Mouse (Mus musculus) layer of hippocampus, adult 8-10 months (tissue): ENCODE measurements at regions not wholly inside any gene's neighbourhood (a gene's known extent, or its start where the extent isn't known, plus 50 kb on each side); places are given as distances from the start of the nearest gene placed in this dataset.

Experiments used
- DNase-seq, 2 experiments: peaks; one replicate each; pipeline ENCODE4 v3.0.0; 2022; ENCODE audit warnings: low spot score in 2 of 2

DNA sequence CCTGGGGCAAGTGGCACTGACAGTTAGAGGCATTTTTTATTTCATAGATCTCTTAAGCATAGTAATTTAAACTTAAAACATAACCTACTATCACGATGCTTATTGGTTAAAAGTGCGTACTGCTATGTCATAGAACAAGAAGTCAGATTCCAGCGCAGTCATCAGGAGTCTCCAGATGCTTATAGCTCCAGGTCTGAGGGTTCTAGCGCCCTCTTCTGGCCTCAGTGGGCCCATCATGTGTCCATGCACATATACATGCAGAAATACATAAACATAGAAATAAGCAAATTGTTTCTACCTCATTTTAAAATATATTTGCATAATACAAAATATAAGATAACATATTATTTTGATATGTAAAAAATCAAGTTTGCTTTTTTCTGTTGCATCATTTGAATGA, 1002.8 kb upstream of the Adgrl2 start:
- DNase-seq: no peak

DNA sequence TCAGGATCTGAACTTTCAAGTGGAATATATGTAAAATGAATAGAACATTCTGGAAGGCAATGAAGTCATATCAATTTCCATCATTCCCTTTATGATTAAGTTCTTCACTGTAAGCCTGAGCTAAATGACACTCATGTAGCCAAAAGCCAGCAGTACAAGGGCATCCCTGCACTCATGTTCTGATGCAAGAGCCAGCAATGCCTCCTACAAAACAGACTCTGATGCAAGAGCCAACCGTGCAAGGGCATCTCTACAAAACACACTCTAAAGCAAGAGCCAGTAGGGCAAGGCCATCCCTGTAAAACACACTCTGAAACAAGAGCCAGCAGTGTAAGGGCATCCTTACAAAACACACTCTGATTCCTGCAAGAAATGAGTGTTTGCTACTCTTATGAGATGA, 997.4 kb upstream of the Adgrl2 start:
- DNase-seq: no peak

DNA sequence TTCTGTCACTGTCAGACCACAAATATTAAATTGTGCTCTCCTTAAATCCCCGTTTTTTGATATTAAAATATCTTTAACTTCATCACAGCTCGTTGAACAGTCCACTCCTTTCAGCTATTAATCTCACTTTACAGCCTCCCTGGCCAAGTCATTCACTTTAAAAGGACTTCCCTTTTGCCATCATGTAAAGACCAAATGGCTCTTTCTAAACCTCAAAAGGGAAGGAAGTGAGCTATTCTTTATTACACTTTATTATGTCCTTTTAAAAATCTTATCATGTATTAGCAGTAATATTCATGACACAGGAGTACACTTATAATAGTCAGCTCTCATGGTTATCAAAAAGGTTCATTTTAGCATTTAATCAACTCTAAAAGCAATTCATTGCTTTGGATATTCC, 966.6 kb upstream of the Adgrl2 start:
- no peak for DNase-seq

DNA sequence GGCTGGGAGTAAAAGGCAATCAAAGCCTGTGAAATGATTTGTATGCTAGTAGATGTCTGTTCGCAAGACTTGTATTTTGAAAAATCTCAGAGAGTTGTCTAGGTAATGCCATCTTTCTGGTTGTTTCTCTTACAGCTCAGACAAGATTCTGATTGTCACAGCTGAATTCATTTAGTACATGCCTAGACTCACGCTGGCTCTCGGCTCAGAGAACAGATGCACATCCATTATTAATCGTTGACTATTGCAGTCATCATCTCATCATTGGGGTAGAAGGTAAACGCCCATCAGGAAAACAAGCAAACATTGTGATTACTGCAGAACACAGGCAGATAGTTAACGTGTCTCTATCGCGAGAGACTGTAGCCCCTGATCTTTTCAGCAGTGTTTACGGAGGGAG, 945.8 kb upstream of the Adgrl2 start:
- no peak for DNase-seq

DNA sequence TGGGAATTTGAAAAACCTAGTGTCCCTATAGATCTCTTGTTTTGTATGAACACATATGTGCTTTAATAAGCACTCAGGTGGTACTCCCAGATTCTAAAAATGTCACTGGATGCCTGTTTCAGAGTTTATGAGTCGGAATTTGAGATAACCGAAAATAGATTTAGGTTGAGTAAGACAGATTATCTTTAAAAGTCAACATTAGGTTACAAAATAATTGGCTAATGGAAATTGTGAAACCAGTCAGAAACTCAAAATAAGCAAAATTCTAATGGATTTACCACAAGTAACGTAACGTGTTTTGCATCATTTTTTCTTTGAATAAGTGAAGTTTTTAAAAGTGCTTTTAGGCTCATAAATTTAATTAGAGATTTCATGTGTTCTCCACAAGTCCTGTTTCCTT, 944.5 kb upstream of the Adgrl2 start:
- DNase-seq: no peak

DNA sequence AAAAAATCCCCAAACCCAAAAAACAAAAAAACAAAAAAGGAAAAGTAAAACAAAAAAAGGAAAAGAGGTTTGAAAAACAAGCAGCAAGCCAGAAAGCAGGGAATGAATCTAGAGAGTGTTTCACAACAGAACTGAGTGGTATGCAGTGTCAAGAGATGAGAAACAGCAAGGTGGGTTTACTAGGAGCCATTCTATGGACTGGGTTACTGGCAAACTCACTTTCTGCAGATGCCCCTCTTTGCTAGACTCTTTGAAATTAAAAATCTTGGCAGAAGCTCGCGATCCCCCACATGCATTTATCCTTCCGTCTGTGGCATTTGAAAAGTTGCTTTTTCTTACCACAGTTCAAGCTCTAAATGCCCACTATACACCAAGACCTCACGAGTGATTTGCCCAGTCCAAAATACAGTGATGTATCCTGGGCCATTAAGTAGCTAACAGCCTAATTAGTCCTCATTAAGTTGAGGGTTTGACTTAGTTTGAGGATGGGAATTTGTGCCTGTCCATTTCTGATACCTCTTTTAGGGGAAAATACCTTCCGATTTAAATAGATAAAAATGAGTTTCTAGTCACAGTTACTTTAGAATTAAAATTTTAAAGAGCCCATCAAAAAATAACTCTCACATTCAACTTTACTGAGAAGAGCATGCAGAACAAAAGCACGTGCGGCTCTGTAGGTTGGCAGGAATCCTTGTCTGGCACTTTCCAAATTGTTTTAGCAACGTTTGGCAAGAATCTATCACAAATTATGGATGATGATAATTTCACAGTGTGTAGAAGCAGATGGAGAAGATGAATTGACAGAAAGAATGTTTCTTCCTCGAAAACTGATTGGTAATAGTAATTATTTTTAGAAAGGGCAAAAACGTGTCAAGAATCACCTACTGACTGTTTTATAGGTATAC, 938.4 kb upstream of the Adgrl2 start:
- peak; percentile 12 to 17 for DNase-seq

DNA sequence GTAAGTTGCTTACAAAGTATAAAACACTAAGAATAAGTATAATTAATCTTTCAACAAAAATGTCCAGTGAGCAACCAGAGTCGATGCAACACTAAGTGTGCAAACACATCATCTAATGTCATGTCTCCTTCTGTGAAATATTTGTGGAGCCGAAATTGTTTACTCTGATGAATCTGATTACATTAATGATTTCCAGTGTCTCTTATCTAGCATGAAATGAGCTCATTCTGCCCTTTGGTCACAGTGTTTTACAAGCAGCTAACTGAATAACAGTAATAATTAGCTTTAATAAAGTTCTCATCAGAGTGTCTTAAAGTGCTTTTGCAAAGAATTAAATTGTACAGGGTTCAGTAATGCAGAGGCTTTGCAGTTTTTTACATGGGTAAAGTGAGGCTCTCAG, 929.9 kb upstream of the Adgrl2 start:
- no peak for DNase-seq

DNA sequence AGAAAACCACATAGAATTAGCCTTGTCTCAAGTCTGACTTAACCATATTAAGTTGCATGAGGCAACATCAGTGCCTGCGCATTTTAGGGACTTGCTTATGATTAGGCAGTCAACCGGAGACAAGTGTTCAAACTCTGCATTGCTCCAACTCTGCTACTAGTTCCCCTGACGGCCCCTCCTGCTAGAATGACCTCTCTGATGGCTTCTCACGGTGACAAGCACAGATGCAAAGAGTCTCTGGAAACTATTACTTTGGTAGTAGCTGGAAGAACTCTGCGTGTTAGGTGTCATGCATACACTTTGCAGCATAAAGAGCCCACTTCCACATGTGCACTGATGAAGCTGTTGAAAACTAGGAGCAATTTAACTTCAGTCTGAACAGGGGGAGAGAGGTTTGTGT, 927.8 kb upstream of the Adgrl2 start:
- DNase-seq: no peak

DNA sequence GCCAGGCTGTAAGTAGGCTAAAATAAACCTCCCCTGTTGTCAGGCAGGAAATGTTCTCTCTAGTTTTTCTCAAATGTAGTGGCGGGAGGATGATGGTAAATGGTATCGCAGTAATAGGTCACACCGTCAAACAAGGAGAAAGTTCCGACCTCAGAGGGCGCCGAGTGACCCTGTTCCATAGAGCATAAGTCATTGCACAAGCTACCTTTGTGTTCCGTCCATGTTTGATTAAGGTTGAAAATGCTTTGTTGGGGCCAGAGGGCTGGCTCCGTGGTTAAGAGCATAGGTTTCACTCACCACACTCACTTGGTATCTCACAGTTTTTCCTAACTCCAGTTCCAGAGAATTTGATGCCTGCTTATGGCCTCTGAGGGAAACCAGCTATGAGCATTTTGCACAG, 920.4 kb upstream of the Adgrl2 start:
- DNase-seq: no peak

DNA sequence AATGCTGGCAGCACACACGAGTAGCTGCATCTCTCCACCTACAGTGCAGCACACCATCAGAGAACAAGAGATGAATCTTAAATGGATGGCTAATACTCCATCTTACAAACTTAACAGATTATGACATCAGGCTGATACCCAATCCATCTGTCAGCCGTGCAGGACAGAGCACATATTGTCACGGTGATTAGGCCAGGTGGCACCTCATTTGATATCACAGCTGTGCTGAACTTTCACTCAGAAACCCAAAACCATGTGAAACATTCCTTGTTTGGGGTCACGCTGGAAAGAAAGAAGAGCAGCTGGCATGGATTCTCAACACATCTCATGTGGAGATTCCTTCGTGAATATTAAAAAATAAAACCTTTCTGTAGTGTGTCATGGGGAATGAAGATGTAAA, 911.4 kb upstream of the Adgrl2 start:
- DNase-seq: no peak

DNA sequence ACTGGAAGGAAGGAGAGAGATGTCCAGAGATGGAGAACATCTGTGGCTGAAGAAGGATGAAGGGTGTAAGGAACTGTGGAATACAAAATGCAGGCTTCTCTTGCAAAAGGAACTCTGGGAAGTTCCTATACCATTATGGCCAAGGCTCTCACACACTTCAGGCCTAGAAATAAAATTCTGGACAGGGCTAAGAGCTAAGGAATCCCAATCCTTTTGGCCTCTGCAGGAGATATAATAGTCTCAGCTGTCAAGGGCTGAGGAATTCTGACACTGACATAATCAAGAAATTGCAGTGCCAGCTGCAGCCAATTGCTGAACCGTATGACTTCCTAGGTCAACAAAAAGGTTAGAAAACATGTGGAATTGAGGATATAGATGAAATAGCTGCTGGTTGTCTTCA, 886.2 kb upstream of the Adgrl2 start:
- no peak for DNase-seq

DNA sequence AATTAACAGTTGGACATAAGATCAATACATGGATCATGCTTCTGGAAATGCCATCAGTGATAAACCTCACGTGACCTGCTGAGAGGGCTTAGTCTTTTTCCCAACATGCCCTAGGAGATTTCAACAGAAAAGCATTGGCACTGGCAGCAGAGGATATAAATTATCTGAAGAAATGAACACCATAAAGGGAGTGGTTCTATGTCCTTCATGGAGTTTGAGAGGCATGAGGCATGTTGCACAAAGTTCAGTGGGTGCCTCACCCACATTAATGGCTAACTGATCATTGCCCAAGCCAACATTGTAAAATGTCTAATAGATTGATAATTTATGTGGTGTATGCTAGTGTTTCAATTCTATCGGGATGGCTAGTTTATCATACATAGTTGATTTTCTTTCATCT, 875.6 kb upstream of the Adgrl2 start:
- no peak for DNase-seq

DNA sequence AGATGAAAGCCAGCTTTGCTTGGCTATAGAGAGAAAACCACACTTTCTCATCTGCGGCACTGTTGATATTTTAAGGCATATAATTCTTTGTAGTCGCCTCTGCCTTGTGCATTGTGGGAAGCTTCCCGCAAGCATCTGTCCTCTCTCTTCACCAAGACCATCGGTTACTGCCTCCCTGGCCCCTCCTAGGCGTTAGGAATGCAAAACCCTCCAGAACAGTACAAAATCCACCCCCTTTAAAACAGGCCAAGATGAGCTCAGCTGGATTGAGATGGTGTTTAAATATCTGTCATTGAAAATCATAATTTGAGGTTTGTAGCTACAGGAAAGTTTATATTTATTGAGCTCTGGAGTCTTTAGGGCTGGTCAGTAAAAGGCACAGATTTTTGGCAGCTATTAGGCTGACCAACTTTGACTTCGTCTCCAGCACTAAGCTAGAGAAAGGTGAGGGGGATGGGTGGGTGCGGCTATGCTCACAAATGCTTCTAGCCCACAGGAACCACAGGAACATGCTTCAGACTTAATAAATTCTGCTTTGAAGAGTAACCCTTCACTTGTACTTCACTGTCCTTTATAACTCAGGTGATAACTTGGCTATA, 856.7 kb upstream of the Adgrl2 start:
- DNase-seq: no peak

DNA sequence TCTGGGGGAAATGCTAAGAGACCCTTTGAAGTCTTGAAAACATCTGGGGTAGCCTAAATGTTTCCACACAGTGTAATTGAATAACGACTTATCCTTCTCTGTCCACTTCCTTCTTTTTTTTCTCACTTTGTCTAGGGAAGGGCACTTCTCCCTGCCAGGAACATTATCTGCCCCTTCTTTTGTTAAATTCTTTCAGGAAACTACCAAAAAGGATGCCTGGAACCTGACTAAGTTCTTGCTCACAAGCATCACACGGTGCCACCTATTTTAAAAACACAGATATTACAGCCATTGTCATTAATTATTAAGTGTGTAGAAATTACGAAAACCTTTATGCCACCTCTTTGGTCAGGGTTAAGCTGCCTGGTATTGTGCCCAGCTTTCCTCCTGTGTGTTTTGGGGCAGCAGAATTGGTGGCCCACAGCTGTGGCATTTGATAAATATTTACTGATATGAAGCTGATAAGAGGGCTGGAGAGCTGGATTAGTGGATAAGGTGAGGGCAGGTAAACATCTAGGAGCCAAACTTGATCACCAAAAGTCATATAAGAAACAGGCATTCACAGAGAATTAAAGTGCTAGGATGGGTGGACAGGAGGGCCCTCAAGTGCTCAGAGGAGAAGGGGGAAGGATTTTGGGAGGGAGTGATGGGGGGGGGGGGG, 855.6 kb upstream of the Adgrl2 start:
- no peak for DNase-seq

DNA sequence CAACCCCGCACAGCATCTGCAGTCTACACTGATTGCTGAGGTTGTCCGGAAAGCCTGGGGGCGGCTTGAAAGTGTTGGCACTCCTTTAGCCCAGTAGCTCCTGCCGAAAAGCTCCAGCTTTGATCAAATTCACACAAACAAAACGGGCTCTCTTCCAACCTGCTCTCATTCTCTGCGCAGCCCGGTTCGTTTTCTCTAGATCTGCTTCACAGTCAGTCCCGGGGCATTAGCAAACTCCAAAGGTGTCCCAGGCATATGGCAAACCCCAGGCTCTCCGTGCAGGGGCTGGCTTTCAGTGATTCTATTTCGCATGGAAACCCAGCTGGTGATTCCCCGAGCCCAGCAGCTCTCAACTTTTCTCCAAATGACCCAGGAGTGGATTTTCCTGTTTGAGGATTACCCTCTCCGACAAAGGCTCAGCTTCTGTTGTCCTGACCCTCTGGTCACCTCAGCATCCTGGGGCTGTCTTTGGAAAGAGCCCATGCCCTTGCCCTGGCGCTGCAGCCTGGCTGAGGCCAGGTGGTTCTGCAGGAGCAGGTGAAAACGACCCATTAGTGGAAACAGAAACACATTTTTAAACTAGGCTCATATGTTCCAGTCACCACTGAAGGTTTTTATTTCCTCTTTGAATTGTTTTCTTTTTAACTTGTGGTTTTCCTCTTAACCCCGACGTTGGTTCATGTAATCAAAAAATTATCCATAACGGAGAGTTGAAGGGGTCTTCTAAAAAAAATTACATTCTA, 854.9 kb upstream of the Adgrl2 start:
- DNase-seq: peak; percentile 5 to 26

DNA sequence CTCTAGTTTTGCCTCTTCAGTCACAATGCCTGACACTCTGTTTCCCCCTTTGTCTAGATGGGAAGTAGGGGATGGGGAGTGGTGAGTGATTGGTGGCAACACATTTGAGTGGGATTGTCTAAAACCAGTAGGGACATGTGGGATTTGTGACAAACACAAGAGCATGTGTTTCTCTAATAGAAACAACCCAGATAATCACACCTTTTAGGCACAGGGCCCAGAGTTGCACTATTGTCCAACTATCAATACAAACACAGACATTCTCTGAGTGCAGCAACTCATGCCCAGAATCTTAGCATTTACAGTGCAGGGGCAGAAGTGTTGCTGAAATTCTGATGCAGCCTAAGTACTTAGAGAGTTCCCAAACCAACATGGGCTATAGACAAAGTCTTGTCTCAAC, 847.6 kb upstream of the Adgrl2 start:
- no peak for DNase-seq

DNA sequence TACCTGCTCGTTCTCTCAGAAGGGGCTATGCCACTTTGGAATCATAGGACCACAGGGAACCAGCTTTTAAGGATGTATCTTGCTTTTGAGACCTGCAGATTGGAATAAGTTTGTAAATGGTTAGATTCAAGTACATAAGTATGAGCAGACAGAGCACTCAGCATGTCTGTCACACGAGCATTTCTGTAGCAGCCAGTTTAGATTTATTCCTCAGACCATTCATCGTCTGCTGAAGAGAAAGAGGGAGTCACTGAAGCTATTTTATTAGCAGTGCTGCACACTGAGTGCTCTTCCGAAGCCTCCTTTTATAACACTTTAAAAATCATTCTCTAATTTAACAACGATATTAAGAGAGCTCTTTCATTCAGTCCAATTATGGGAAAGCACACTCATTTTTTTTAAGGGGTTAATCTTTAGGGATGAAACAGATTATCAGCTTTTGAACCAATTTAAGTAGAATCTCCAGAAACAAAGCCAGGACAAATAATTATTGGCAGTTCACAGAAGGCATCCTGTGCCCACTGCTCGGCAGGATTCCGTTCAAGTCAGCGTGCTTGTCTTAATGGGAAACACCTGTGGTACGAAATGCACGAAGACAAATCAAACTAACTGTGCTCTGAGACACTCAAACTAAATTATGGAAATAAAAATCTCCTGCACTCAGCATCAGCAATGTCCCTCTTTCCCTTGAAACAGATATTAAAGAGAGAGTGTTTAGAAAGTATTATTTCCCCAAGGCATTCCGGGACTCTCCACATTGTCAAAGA, 846.3 kb upstream of the Adgrl2 start:
- DNase-seq: no peak

DNA sequence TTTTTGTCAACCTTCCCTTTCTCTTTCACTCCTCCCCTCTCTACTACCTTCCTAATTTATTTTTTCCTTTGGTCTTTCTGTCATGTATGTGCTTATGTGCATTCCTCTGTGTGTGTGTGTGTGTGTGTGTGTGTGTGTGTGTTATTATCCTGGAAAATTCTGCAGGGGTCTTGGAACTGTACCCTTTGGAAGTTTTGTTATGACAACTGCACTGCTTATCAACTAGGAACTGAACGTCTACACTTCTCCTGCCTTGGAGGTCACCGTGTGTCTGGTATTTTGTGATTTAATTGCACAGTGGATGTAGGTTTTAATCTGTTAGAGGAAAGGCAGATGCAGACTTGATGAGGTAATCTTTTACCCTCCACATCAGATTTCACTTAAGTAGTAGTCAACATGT, 836.8 kb upstream of the Adgrl2 start:
- DNase-seq: no peak

DNA sequence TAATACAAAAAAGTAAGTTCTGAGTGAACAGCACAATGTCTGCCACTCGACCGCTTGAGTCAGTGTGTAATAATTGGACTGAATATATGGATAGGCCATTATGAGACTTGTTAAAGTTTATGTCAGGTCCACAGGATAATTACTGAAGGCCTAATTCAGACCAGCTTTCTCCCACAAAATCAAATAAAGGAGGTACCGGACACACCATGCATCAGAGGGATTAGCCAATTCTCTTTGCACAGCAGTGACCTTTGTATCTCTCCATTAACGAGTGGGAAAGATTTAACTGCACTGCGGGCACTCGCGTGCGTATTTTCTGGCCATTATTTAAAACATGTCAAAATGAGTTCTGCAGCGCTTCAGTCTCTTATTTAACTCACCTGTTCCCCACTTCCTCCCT, 836.4 kb upstream of the Adgrl2 start:
- no peak for DNase-seq

DNA sequence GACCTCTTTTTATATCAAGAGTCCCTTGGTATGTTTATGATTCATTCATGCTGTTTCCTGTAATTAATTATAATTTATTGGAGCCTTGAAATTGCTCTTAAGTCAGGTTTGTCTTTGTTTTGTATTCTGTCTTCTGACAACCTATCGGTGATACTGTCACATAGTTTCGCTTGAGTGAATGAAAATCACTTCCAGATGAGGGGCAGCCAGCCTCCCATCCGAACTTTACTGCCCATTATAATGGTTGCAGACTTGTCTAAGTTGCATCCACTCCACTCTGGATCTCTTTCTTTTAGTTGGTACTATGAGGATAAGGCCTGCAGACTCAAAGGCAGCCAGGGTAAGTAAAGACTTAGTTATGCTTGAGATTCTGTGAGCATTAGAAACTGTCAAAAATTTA, 830.3 kb upstream of the Adgrl2 start:
- no peak for DNase-seq

DNA sequence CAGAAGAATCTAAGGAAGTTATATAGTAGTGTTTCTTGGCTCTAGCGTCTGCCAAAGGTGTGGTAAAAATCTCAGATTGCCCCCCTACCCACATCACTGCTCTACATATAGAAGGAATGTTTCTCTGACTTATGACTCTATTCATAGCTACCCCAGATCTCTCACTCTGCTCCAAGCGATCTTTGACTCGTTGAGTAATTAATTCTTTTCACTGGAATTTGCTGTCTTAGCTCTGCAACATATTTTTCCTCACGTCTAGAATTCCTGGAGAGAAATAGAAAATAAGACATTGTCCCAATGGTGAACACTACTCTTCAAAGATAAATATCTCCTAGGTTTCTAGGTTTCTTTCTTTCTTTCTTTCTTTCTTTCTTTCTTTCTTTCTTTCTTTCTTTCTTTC, 829.5 kb upstream of the Adgrl2 start:
- no peak for DNase-seq
